Mouse (Mus musculus) megakaryocyte, embryonic 14.5 days (primary cell): Measurements from ENCODE around the gene Lekr1.

Source experiments
- FLI1 ChIP-seq: IDR thresholded peaks from 2 replicates; pipeline ENCODE4 v1.6.1; 2012; ENCODE audit warnings: low read length, inconsistent platforms, mixed read lengths
- GATA1 ChIP-seq: IDR thresholded peaks from 3 replicates; pipeline ENCODE4 v1.6.1; 2012; ENCODE audit warnings: mixed read lengths, low read length, inconsistent platforms, borderline replicate concordance

DNA sequence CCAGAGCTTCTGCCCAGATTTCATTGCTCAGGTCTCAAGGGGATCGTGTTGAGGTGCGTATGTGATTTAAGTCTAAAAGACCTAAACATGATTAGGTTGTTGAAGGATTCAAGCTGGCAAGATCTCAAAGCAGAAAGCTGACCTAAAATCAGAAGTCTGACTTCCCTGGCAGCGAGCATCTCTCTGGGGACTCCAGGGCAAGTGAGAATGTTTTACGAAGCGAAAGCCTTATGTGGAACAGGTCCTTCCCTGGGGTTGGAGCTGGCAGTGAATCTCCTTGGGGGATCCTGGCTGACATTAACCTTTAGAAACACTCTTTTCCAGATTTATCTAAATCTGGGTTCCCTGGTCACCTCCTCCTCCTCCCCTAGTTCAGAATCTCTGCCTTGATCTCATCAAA is 187.7 kb downstream of the Lekr1 start:
- TF ChIP-seq GATA1, result no peak
- no peak for TF ChIP-seq FLI1
